In genomic region chr12:3377190-3377589, GRCm38 (mm10) we compare ENCODE assay signal across 11 mouse cellular contexts. TPM values are rescaled to one million over a fixed set of nuclear protein-coding genes. Genes with fewer than 3 reads are reported as not detected.
DNase-seq lines count a peak whose midpoint lies in the region; ATAC-seq and TF ChIP-seq lines count a peak whose summit lies in the region.
"Had no signal": no experiment of that assay in that cellular context is flagged by ENCODE, and none has a peak within 500 bp of the region (broad histone marks: within the 10 kb centered on the region; RNA-seq: fewer than 3 reads in every experiment).

No protein-coding gene starts in this region.

- 24% methylated on average over 3 of the region's 3 CpGs for WGBS in embryonic facial prominence, embryonic 10.5 days

- peak; percentile 46 for TF ChIP-seq CTCF in gastrocnemius, adult 2 months (IDR thresholded peaks at IDR 0.05)

- no peaks in the 10 kb centered on the region for H3K27me3 ChIP-seq in embryonic facial prominence, embryonic 10.5 days (replicated peaks; ENCODE audit: low read depth, poor library complexity, severe bottlenecking)
- H3K27me3 ChIP-seq: embryonic facial prominence, embryonic 15.5 days; limb, embryonic 15.5 days had no signal

- H3K4me1 ChIP-seq in embryonic facial prominence, embryonic 10.5 days, result no peaks in the 10 kb centered on the region
- H3K4me1 ChIP-seq: embryonic facial prominence, embryonic 15.5 days; limb, embryonic 15.5 days had no signal

- no peak for DNase-seq in gastrocnemius, adult 2 months
- no peak for DNase-seq in gastrocnemius, postnatal 4 days (ENCODE audit: low spot score in 2 of 2)
- DNase-seq in retina, postnatal 1 day, result peak; percentile 26
- no peak for DNase-seq in retina, embryonic 14.5 days (ENCODE audit: low spot score)
- peak; percentile 15 for DNase-seq in c-Kit-positive CD71-positive TER-119-positive erythroid progenitor cells, embryonic 14.5 days (ENCODE audit: low spot score)
- DNase-seq in thymus, postnatal 36 days, result peak; percentile 9 to 22
- DNase-seq in embryonic facial prominence, embryonic 10.5 days (ENCODE audit: low spot score), result no peak
- DNase-seq: heart, postnatal 10 days had no signal

- intact Hi-C loops in gastrocnemius, adult 2 months (cut with DNase I), result no loop called here

- H3K9me3 ChIP-seq in embryonic facial prominence, embryonic 10.5 days, result no peaks in the 10 kb centered on the region
- H3K9me3 ChIP-seq: embryonic facial prominence, embryonic 15.5 days; limb, embryonic 15.5 days had no signal

- H3K36me3 ChIP-seq in embryonic facial prominence, embryonic 10.5 days (replicated peaks), result peaks cover 72% of the 10 kb centered on the region

- H3K27ac ChIP-seq in gastrocnemius, adult 2 months, result peak overlapping the region; percentile 24
- no peak overlapping the region for H3K27ac ChIP-seq in embryonic facial prominence, embryonic 10.5 days (replicated peaks)
- H3K27ac ChIP-seq: embryonic facial prominence, embryonic 15.5 days; limb, embryonic 15.5 days had no signal

- H3K4me3 ChIP-seq in gastrocnemius, adult 2 months, result no peak overlapping the region
- no peak overlapping the region for H3K4me3 ChIP-seq in embryonic facial prominence, embryonic 10.5 days
- H3K4me3 ChIP-seq: embryonic facial prominence, embryonic 15.5 days; limb, embryonic 15.5 days had no signal

- no peak for ATAC-seq in monocyte, adult 5-6 weeks (replicated peaks; ENCODE audit: insufficient number of reproducible peaks, low FRiP score, low TSS enrichment, poor library complexity, severe bottlenecking)

RNA-seq across cellular contexts. Expression of gene Kif3c, which starts 12.3 kb away (rescaled TPM):
- total RNA-seq in gastrocnemius, adult 2 months (2021), result 10 to 100 TPM; 20.7 to 24.1 TPM
- 10 to 100 TPM; 12.7 to 12.8 TPM for total RNA-seq in gastrocnemius, postnatal 4 days (2021)
- 2.4 to 7.8 TPM (median 4.4 TPM) in 3 replicates for total RNA-seq in monocyte, adult 5-6 weeks (2017)
- polyA plus RNA-seq in embryonic facial prominence, embryonic 10.5 days (2016; fragmentation: Nextera tagmentation; extraction: Ambion mirVana), result 18.4 and 20.5 TPM in 2 replicates

RNA-seq across cellular contexts. Expression of gene Asxl2, which starts 49.5 kb away (rescaled TPM):
- total RNA-seq in gastrocnemius, adult 2 months (2021), result 10 to 100 TPM; 15.6 to 15.7 TPM
- total RNA-seq in gastrocnemius, postnatal 4 days (2021), result 10 to 100 TPM; 25.3 to 29.7 TPM
- total RNA-seq in monocyte, adult 5-6 weeks (2017), result 29.1 to 67.5 TPM (median 32.2 TPM) in 3 replicates
- 17.3 and 17.9 TPM in 2 replicates for polyA plus RNA-seq in embryonic facial prominence, embryonic 10.5 days (2016; fragmentation: Nextera tagmentation; extraction: Ambion mirVana)

Comparison
In these comparisons a context has a peak if more than half of its experiments do, and no peak if none do; other contexts are left out.
1. DNase-seq: peak in retina, postnatal 1 day (single experiment), c-Kit-positive CD71-positive TER-119-positive erythroid progenitor cells, embryonic 14.5 days (single experiment) and thymus, postnatal 36 days (2 of 2); none in gastrocnemius, adult 2 months (single experiment), gastrocnemius, postnatal 4 days (0 of 2), retina, embryonic 14.5 days (single experiment) and embryonic facial prominence, embryonic 10.5 days (single experiment).